Mouse (Mus musculus) hindbrain, postnatal 0 days (tissue): ENCODE data around the gene Sdcbp2. TPM values are rescaled to one million over a fixed set of nuclear protein-coding genes. Genes with fewer than 3 reads are reported as not detected.
"Not testable (repeated sequence)": the region's sequence is repeated elsewhere in the genome, so short reads cannot be mapped to it uniquely, and the experiment has no call there.

ENCODE experiments used
- ATAC-seq: fragments of 200-750 bp; cut with Nextera tagmentation; 2 replicates; pipeline ENCODE4 v1.8.0; 2017; ENCODE audit warnings: mild to moderate bottlenecking, moderate TSS enrichment, moderate library complexity
- DNase-seq: peaks from one replicate; pipeline ENCODE4 v3.0.0-alpha.2; 2015; ENCODE audit warnings: low spot score
- H3K27ac ChIP-seq: fragments of 300-500 bp; sonication (generic); 2 replicates; pipeline ENCODE4 v1.5.1; 2014; ENCODE audit warnings: mild to moderate bottlenecking
- H3K27me3 ChIP-seq: fragments of 300-500 bp; sonication (generic); 2 replicates; pipeline ENCODE4 v1.6.1; 2014; ENCODE audit warnings: low read length, mixed read lengths; ENCODE audit not compliant: insufficient read depth
- H3K36me3 ChIP-seq: fragments of 300-500 bp; sonication (generic); 2 replicates; pipeline ENCODE4 v1.6.1; 2014; ENCODE audit warnings: low read length, mixed read lengths; ENCODE audit not compliant: insufficient read depth
- H3K4me1 ChIP-seq: fragments of 300-500 bp; sonication (generic); 2 replicates; pipeline ENCODE4 v1.6.1; 2014; ENCODE audit warnings: antibody characterized with exemption, low read length, mixed read lengths; ENCODE audit not compliant: insufficient read depth
- H3K4me2 ChIP-seq: fragments of 300-500 bp; sonication (generic); 2 replicates; pipeline ENCODE4 v1.6.1; 2014; ENCODE audit warnings: low read depth, mild to moderate bottlenecking, low read length, moderate library complexity, mixed read lengths
- H3K4me3 ChIP-seq: fragments of 300-500 bp; sonication (generic); 2 replicates; pipeline ENCODE4 v1.5.1; 2014; ENCODE audit warnings: low read length
- H3K9ac ChIP-seq: fragments of 300-500 bp; sonication (generic); replicated peaks from 2 replicates; pipeline ENCODE4 v1.6.1; 2014; ENCODE audit warnings: mild to moderate bottlenecking, low read length, moderate library complexity, mixed read lengths
- H3K9me3 ChIP-seq: fragments of 300-500 bp; sonication (generic); 2 replicates; pipeline ENCODE4 v1.6.1; 2016; ENCODE audit warnings: low read length, mixed read lengths
- CTCF ChIP-seq: IDR thresholded peaks from 2 replicates; pipeline ENCODE4 v1.5.1; 2016; ENCODE audit warnings: antibody characterized with exemption, control low read depth, low read depth
- WGBS: fragments of 180-500 bp; shearing (Covaris S2); extraction: QIAGEN DNeasy Blood & Tissue Kit; methylation state at CpG from one replicate; pipeline ENCODE4 v1.1.7; 2014; 5-methylcytosine and 5-hydroxymethylcytosine counted together
- polyA plus RNA-seq: library from polyadenylated mRNA; unstranded; fragments of >200 nt; fragmentation: Nextera tagmentation; extraction: Ambion mirVana; gene quantifications from 2 replicates; pipeline ENCODE4 v1.2.1, GENCODE M21; 2015
- total RNA-seq: library from RNA; depleted of rRNA; stranded (reverse); fragments of >200 nt; gene quantifications from 2 replicates; pipeline ENCODE4 v1.2.3, GENCODE M21; 2014

Gene Sdcbp2
- total and polyA plus RNA-seq, 2 experiments from 2014 or later, result 0.42 to 1.3 TPM

- Histone ChIP-seq H3K36me3 (no peaks in the 10 kb centered on the region), H3K9ac (no peak overlapping the region), H3K27me3 (no peaks in the 10 kb centered on the region), H3K27ac (no peak overlapping the region), H3K4me2 (no peak overlapping the region), H3K4me1 (peaks cover 15% of the 10 kb centered on the region), H3K4me3 (no peak overlapping the region), H3K9me3 (no peaks in the 10 kb centered on the region)
- DNase-seq (no peak), ATAC-seq (no peak)
- TF ChIP-seq CTCF, result no peak
- 46% methylated on average over 1 of the region's 1 CpGs for WGBS
These were observed 36.0 kb downstream of the Sdcbp2 start for GRCm38 (mm10) chr2:151608435-151608834.

GRCm38 (mm10) chr2:151609974-151610373 is 37.6 kb downstream of the Sdcbp2 start:
- H3K9ac ChIP-seq, result no peak overlapping the region
- H3K4me2 ChIP-seq, result no peak overlapping the region
- no peaks in the 10 kb centered on the region for H3K9me3 ChIP-seq
- peak; percentile 61 for DNase-seq
- no peak overlapping the region for H3K27ac ChIP-seq
- H3K27me3 ChIP-seq, result no peaks in the 10 kb centered on the region
- TF ChIP-seq CTCF, result no peak
- H3K4me3 ChIP-seq, result no peak overlapping the region
- 17% methylated on average over 3 of the region's 3 CpGs for WGBS
- 0 out of 2 replicates have a peak, but pooled peaks cover 5% of the 10 kb centered on the region for H3K4me1 ChIP-seq
- H3K36me3 ChIP-seq, result no peaks in the 10 kb centered on the region
- peak; percentile 39 for ATAC-seq

DNA sequence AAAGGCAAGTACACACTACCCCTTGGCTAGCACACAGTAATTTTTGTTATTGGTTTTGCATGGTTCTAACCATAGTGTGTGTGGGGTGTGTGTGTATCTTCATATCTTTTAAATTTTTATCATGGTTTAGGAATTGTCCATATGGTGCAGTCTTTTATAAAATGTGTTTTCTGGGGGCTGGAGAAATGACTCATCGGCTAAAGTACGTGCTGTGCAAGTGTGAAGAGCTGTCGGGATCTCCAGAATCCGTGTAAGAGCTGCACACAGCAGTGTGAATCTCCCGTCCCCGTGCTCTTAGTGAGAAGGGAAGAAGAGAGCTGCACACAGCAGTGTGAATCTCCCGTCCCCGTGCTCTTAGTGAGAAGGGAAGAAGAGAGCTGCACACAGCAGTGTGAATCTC is 43.4 kb downstream of the Sdcbp2 start:
- not testable (repeated sequence) for H3K4me3 ChIP-seq, H3K27ac ChIP-seq, H3K36me3 ChIP-seq, ATAC-seq, H3K4me1 ChIP-seq, H3K27me3 ChIP-seq, DNase-seq, H3K9ac ChIP-seq, H3K9me3 ChIP-seq, H3K4me2 ChIP-seq
- 76% methylated on average over 6 of the region's 8 CpGs for WGBS

GRCm38 (mm10) chr2:151616551-151617329 is 44.3 kb downstream of the Sdcbp2 start:
- H3K27me3 ChIP-seq, result no peaks in the 10 kb centered on the region
- no peak overlapping the region for H3K27ac ChIP-seq
- H3K36me3 ChIP-seq, result no peaks in the 10 kb centered on the region
- no peak overlapping the region for H3K4me3 ChIP-seq
- no peak overlapping the region for H3K9ac ChIP-seq
- no peak overlapping the region for H3K4me2 ChIP-seq
- ATAC-seq (no peak), DNase-seq (no peak)
- no peaks in the 10 kb centered on the region for H3K4me1 ChIP-seq
- WGBS, result 75% methylated on average over 6 of the region's 6 CpGs
- H3K9me3 ChIP-seq, result no peaks in the 10 kb centered on the region
- TF ChIP-seq CTCF, result no peak

DNA sequence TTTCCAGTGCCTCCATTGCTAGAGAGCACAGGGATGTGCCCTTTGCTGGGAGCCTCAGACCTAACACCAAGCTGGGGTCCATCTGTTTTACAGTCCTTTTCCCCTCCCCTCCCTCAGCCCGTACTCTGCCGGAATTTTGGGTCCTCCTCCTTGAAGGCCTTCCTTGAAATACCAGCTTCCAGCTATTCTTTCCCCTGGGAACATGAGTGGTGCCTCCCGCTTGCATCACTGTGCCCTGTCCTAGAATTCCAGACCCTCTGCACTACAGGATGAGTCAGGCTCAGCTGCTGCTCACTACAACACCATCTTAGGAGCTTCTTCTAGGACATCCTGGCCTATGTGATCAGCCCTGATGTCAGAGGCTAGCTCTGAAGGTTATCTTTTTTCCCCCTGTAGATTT is 51.4 kb downstream of the Sdcbp2 start:
- Histone ChIP-seq H3K9ac (no peak overlapping the region), H3K4me1 (no peaks in the 10 kb centered on the region), H3K27ac (no peak overlapping the region), H3K4me2 (no peak overlapping the region), H3K36me3 (0 out of 2 replicates have a peak, but pooled peaks cover 4% of the 10 kb centered on the region), H3K27me3 (no peaks in the 10 kb centered on the region), H3K4me3 (no peak overlapping the region), H3K9me3 (no peaks in the 10 kb centered on the region)
- TF ChIP-seq CTCF, result no peak
- ATAC-seq, result 0 out of 2 replicates have a peak, but pooled peaks have one; percentile 25
- WGBS, result 84% methylated on average over 3 of the region's 3 CpGs
- no peak for DNase-seq

DNA sequence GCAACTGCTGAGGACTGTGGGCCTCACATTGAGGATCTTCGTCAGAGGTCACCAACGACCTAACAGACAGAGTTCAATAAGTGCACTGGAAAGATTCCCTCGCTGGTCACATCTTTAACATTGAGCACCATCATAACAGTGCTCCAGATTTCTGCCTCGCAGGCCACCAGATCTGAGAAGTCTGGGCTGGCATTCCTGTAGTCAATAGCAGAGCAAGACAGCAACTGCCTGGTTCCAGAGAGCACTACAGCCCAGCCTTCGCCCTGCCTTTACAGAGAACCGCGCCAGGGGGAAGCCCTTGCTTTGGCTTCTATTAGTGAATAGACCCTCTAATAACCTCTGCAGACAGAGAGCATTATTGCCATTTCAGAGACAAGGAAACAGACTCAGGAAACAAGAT is 53.9 kb downstream of the Sdcbp2 start:
- 89% methylated on average over 7 of the region's 7 CpGs for WGBS
- no peak overlapping the region for H3K9ac ChIP-seq
- no peak for TF ChIP-seq CTCF
- 0 out of 2 replicates have a peak, but pooled peaks cover 4% of the 10 kb centered on the region for H3K36me3 ChIP-seq
- no peak overlapping the region for H3K27ac ChIP-seq
- no peaks in the 10 kb centered on the region for H3K9me3 ChIP-seq
- peaks cover 5% of the 10 kb centered on the region; the same call in 1 of the 2 replicates for H3K4me1 ChIP-seq
- H3K27me3 ChIP-seq, result no peaks in the 10 kb centered on the region
- H3K4me2 ChIP-seq, result no peak overlapping the region
- ATAC-seq, result no peak
- H3K4me3 ChIP-seq, result no peak overlapping the region
- DNase-seq, result no peak

GRCm38 (mm10) chr2:151628011-151628410 is 55.6 kb downstream of the Sdcbp2 start:
- 73% methylated on average over 3 of the region's 3 CpGs for WGBS
- H3K4me3 ChIP-seq, result no peak overlapping the region
- ATAC-seq, result no peak

More at GRCm38 (mm10) chr2:151628011-151628410, 55.6 kb downstream of the Sdcbp2 start:
- Histone ChIP-seq H3K36me3 (no peaks in the 10 kb centered on the region), H3K4me2 (no peak overlapping the region), H3K27me3 (no peaks in the 10 kb centered on the region), H3K9ac (no peak overlapping the region), H3K9me3 (no peaks in the 10 kb centered on the region), H3K4me1 (peaks cover 8% of the 10 kb centered on the region; the same call in 1 of the 2 replicates), H3K27ac (no peak overlapping the region)
- no peak for DNase-seq
- no peak for TF ChIP-seq CTCF
